Mouse (Mus musculus) testis, postnatal 10 days (tissue): Measurements from ENCODE around the gene Tmprss11g.

Experiments used
- DNase-seq: peaks from one replicate; pipeline ENCODE4 v3.0.0; 2021; ENCODE audit warnings: low spot score

The Tmprss11g gene

GRCm38 (mm10) chr5:86518500-86518899 is at the start of gene Tmprss11g:
TSS of gene Tmprss11g (minus strand) at chr5:86518600.
- no peak for DNase-seq

- DNase-seq: no peak
Observed at GRCm38 (mm10) chr5:86546693-86547092, 28.3 kb upstream of the Tmprss11g start.

- no peak for DNase-seq
Observed at GRCm38 (mm10) chr5:86540601-86541000, 22.2 kb upstream of the Tmprss11g start.

DNA sequence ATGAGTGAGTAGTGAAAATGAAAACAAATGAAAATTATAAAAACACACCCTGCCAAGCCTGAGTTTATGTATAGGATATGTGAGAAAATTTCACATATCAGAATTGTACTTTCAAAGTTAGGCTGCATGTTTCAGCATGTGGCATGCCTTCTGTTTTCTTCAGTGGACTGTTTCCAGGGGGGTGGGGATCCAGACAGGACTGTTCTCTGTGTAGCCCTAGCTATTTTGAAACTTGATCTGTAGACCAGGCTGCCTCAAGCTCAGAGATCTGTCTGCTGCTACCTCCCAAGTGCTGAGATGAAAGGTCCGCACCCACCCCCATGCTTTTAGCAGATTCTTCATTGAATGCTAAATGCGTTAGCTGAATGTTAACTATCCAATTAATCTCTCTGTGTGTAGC is 10.3 kb upstream of the Tmprss11g start:
- DNase-seq: no peak

DNA sequence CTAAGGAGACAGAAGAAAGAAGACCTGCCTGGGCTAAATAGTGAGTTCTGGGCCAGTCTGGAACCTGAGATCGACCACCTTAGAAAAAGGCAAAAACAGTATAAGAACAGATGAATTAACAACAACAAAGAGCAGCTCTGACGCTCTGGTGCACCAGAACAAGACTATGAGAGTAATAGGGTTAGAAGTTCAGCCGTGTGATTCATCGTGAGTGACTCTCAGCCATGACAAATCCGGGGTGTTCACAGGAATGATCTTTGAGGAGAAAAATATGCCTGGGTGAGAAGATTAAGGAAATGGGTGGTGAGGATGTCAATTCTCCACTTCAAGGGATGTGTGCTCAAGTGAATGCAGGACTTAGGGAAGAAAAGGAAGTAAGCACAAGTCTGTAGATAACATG is 6.9 kb downstream of the Tmprss11g start:
- DNase-seq: no peak

DNA sequence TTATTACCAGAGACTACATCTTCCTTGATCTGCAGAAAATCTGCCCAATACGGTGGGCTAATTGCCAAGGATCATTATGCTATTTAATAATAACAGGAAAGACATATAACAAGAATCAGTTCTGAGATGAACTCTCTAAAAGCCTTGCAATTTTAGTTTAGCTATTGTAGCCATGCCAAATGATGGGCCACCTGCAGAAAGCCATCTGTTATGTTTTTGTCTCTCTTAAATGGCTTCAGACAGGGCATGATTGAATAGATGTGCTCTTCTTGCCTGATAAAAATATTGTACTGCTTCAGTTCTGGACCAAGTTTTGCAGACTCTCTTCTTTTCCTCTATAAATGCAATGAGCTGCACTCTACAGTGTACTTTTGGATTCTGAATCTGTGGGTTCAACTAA is 24.9 kb downstream of the Tmprss11g start:
- DNase-seq: no peak

DNA sequence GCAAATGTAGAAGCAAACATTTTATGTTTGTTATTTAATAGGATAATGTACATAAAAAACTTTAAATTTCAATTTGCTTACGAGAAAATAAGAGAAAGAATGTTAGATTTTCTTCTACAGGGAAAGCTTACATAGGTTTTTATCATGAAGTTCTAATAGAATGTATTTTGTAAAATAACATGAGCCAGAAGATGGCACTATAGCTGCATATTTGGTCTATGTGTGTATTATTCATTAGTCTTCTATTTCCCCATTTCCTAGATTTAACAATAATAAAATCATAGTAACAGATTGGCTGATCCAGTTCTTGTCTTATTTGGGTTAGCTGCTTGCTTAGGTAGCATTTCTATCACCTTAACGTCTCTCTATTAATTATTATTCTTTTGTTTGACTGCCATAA is 35.8 kb downstream of the Tmprss11g start:
- DNase-seq: no peak

GRCm38 (mm10) chr5:86482031-86482430 is 36.4 kb downstream of the Tmprss11g start:
- no peak for DNase-seq

GRCm38 (mm10) chr5:86473859-86474258 is 44.5 kb downstream of the Tmprss11g start:
- DNase-seq: no peak

- DNase-seq: no peak
Observed at GRCm38 (mm10) chr5:86468890-86469289, 49.5 kb downstream of the Tmprss11g start, which contains the start of gene Tmprss11a. TSS of gene Tmprss11a (minus strand) at chr5:86468990.

- DNase-seq: no peak
Observed at GRCm38 (mm10) chr5:86439306-86439705, 79.1 kb downstream of the Tmprss11g start.

- DNase-seq: no peak
Observed at GRCm38 (mm10) chr5:86438548-86438947, 79.9 kb downstream of the Tmprss11g start.
